Mouse (Mus musculus) stomach, postnatal 0 days (tissue): ENCODE results near the gene Il18bp. TPM values are rescaled to one million over a fixed set of nuclear protein-coding genes. Genes with fewer than 3 reads are reported as not detected.

Experiments used
- ATAC-seq: fragments of 200-750 bp; cut with Nextera tagmentation; 2 replicates; pipeline ENCODE4 v1.8.0; 2017; ENCODE audit not compliant: low FRiP score, low TSS enrichment
- DNase-seq: peaks from one replicate; pipeline ENCODE4 v3.0.0-alpha.2; 2016; ENCODE audit warnings: low spot score
- H3K27ac ChIP-seq: fragments of 300-500 bp; sonication (generic); replicated peaks from 2 replicates; pipeline ENCODE4 v1.5.1; 2014; ENCODE audit warnings: mild to moderate bottlenecking, control low read depth
- H3K27me3 ChIP-seq: fragments of 300-500 bp; sonication (generic); 2 replicates; pipeline ENCODE4 v1.6.1; 2014; ENCODE audit warnings: low read length; ENCODE audit not compliant: control insufficient read depth, insufficient read depth
- H3K36me3 ChIP-seq: fragments of 300-500 bp; sonication (generic); 2 replicates; pipeline ENCODE4 v1.6.1; 2014; ENCODE audit warnings: low read length, mixed read lengths; ENCODE audit not compliant: control insufficient read depth, insufficient read depth
- H3K4me1 ChIP-seq: fragments of 300-500 bp; sonication (generic); replicated peaks from 2 replicates; pipeline ENCODE4 v1.6.1; 2014; ENCODE audit warnings: antibody characterized with exemption; ENCODE audit not compliant: control insufficient read depth, insufficient read depth
- H3K4me2 ChIP-seq: fragments of 300-500 bp; sonication (generic); replicated peaks from 2 replicates; pipeline ENCODE4 v1.6.1; 2014; ENCODE audit warnings: low read depth, mild to moderate bottlenecking, control low read depth, moderate library complexity
- H3K4me3 ChIP-seq: fragments of 300-500 bp; sonication (generic); 2 replicates; pipeline ENCODE4 v1.5.1; 2014; ENCODE audit warnings: low read depth, low read length, control low read depth
- H3K9ac ChIP-seq: fragments of 300-500 bp; sonication (generic); 2 replicates; pipeline ENCODE4 v1.6.1; 2014; ENCODE audit warnings: mild to moderate bottlenecking, low read length, control low read depth, mixed read lengths
- H3K9me3 ChIP-seq: fragments of 300-500 bp; sonication (generic); 2 replicates; pipeline ENCODE4 v1.6.1; 2016; ENCODE audit warnings: low read length; ENCODE audit not compliant: control insufficient read depth
- CTCF ChIP-seq: IDR thresholded peaks from 2 replicates; pipeline ENCODE4 v1.5.1; 2016; ENCODE audit warnings: antibody characterized with exemption, low read depth, mild to moderate bottlenecking, moderate library complexity
- EP300 ChIP-seq: optimal IDR thresholded peaks from 2 replicates; pipeline ENCODE3; 2016; ENCODE audit warnings: antibody characterized with exemption
- WGBS: fragments of 180-500 bp; shearing (Covaris S2); extraction: QIAGEN DNeasy Blood & Tissue Kit; methylation state at CpG from one replicate; pipeline ENCODE4 v1.1.7; 2014; 5-methylcytosine and 5-hydroxymethylcytosine counted together
- polyA plus RNA-seq: library from polyadenylated mRNA; unstranded; fragments of >200 nt; fragmentation: Nextera tagmentation; extraction: Ambion mirVana; gene quantifications from 2 replicates; pipeline ENCODE4 v1.2.1, GENCODE M21; 2015

The Il18bp gene
- 0.99 and 1.2 TPM in 2 replicates for polyA plus RNA-seq

DNA sequence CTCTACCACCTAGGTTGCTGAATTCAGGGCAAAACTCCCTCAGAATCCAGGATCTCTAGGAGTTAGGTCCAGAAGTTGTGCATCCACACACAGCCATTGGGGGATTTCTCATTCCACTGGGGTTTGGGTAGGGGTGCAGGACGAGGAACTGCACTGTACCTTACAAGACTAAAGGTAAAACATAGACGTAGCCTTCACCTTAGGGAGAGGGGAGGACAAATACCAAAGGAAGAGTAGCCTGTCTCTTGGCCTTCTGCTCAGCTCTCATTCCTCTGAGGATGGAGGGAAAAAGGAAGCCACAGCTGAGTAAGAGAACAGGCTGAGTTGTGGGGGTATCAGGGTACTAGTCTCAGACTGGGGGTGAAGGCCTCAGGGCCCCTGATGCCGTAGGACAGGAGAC lies at the start of gene Il18bp:
TSS of gene Il18bp (minus strand) at position 101 of the 400 bp plus-strand sequence.
- Histone ChIP-seq H3K4me3 (0 out of 2 replicates have a peak within 1 kb of the TSS, but pooled peaks have one; percentile 4), H3K27ac (peak within 1 kb of the TSS; percentile 8; the same call in 1 of the 2 replicates), H3K4me1 (no peaks in the 10 kb centered on the region), H3K9ac (no peak within 1 kb of the TSS), H3K9me3 (no peaks in the 10 kb centered on the region), H3K4me2 (peak within 1 kb of the TSS; percentile 34), H3K27me3 (no peaks in the 10 kb centered on the region), H3K36me3 (peaks cover 37% of the 10 kb centered on the region)
- no peak for ATAC-seq
- no peak for DNase-seq
- no peak for TF ChIP-seq CTCF
- TF ChIP-seq EP300: no peak
- 88% methylated on average over 3 of the region's 3 CpGs for WGBS

DNA sequence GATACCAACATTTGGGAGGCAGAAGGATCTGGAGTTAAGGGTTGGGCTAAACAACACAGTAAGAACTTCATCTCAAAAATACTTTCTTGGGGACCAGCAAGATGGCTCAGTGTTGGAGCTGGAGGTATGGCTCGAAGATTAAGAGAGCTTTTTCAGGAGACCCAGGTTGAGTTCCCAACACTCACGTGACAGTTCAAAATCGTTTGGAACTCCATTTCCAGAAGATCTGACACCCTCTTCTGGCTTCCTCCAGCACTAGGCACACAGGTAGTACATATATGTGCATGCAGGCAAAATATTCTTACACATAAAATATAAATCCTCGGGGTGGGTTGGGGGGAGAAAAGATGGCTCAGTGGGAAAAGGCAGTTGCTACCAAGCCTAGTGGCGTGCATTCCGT lies 47.9 kb upstream of the Il18bp start:
- Histone ChIP-seq H3K4me3 (peak overlapping the region; percentile 71; the same call in 1 of the 2 replicates), H3K9me3 (no peaks in the 10 kb centered on the region), H3K36me3 (no peaks in the 10 kb centered on the region), H3K4me2 (peak overlapping the region; percentile 51), H3K9ac (no peak overlapping the region), H3K27me3 (no peaks in the 10 kb centered on the region), H3K4me1 (peaks cover 7% of the 10 kb centered on the region; the same call in 1 of the 2 replicates), H3K27ac (no peak overlapping the region)
- TF ChIP-seq CTCF (no peak), EP300 (no peak)
- no peak for DNase-seq
- no peak for ATAC-seq
- 54% methylated on average over 6 of the region's 6 CpGs for WGBS

DNA sequence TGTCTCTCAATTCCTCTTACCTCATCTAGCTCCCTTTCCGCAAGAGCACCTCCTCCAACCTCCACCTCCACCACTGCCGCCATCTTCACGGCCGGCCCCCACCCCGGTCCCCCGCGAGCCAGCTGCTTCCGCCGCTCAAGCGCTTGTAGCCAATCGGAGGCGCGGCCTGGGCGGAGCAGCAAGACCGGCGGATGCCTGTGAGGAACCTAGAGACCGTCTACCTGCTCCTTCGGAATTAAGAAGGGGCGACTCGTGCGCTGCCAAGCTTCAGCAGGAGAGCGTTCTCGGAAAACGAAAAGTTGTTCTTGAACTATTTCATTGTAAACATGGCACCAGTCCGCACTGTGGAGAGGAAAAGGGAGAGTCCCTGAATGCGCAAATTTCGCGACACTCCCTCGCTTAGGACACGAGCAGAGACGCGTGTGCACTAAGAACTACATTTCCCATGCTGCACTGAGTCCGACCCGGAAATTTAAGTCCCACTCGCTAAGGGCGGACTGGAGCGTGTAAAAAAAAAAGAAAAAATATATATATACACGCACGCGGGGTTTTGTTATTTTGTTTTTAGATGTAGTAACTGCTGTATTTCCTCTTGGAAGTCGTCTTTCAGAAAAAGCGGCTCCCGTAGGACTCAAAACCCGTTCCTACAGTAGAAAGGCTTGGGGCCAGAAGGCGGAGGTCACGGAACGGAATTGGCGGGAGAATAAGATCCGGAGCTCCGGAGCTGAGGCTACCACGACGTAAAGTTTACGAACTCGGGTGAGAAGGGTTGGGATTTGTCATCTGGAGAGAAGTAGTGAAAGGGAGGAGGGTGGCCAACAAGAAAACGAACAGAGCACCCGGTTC lies 46.8 kb upstream of the Il18bp start, which contains the start of the genes Rnf121, Xndc1 and Xntrpc:
TSS of gene Rnf121 (minus strand) at position 424 of the 846 bp plus-strand sequence.
TSS of gene Xndc1 (plus strand) at position 466 of the 846 bp plus-strand sequence.
TSS of gene Xntrpc (plus strand) at position 668 of the 846 bp plus-strand sequence.
- H3K9me3 ChIP-seq: no peaks in the 10 kb centered on the region
- peak within 1 kb of the TSS; percentile 71 for H3K4me3 ChIP-seq
- H3K4me2 ChIP-seq: peak within 1 kb of the TSS; percentile 70
- peaks cover 7% of the 10 kb centered on the region; the same call in 1 of the 2 replicates for H3K4me1 ChIP-seq
- peak; percentile 95 for DNase-seq
- no peaks in the 10 kb centered on the region for H3K27me3 ChIP-seq
- peak; percentile 98 for ATAC-seq
- H3K36me3 ChIP-seq: no peaks in the 10 kb centered on the region
- peak within 1 kb of the TSS; percentile 64 for H3K9ac ChIP-seq
- under 1% methylated on average over 56 of the region's 56 CpGs for WGBS
- TF ChIP-seq EP300 (no peak), CTCF (no peak)
- H3K27ac ChIP-seq: peak within 1 kb of the TSS; percentile 87

DNA sequence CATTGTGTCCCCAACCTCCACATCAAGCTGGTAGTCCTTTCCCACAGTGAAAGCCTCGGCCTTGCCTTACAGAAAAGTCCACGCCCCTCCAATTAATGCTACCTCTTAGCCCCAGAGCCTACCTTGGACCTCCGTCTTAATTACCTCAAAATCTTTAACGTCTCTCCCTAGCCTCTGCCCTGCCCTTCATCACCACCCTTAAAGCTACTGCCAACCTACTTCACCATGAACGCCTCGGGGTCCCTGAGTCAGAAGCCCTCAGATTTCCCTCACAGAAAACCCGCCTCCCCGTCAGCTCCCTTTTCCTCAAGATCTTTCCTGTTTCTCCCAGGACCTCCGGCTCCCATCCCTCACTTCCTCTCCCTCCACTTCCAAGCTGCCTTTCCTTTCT lies 46.2 kb upstream of the Il18bp start:
- Histone ChIP-seq H3K9me3 (no peaks in the 10 kb centered on the region), H3K27me3 (no peaks in the 10 kb centered on the region), H3K4me2 (peak overlapping the region; percentile 70), H3K4me3 (peak overlapping the region; percentile 71), H3K9ac (peak overlapping the region; percentile 64), H3K27ac (peak overlapping the region; percentile 87), H3K36me3 (no peaks in the 10 kb centered on the region), H3K4me1 (peaks cover 7% of the 10 kb centered on the region; the same call in 1 of the 2 replicates)
- no peak for TF ChIP-seq EP300
- no peak for TF ChIP-seq CTCF
- WGBS: under 1% methylated on average over 9 of the region's 9 CpGs
- ATAC-seq: peak; percentile 17; the same call in 1 of the 2 replicates
- DNase-seq: no peak

DNA sequence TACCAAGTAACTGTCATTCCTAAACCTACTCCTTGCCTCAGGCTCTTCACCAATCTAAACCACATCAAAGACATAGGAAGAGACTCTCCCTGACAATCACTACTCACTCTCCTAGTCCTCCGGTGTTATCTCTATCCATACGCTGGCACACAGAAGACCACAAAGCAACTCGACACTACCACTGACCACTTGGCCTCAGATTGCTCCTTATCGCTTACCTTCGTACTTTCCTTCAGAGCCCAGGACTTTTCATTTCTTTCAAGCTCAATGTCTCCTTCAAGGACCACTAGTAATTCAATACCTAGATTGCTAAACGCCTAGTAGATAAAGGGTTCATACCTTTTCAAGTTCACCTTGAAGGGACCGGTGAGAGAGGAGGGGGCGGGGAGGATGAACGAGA lies 45.4 kb upstream of the Il18bp start:
- peak overlapping the region; percentile 71; the same call in 1 of the 2 replicates for H3K4me3 ChIP-seq
- no peaks in the 10 kb centered on the region for H3K27me3 ChIP-seq
- H3K9me3 ChIP-seq: no peaks in the 10 kb centered on the region
- TF ChIP-seq EP300 (no peak), CTCF (no peak)
- H3K4me2 ChIP-seq: peak overlapping the region; percentile 70
- H3K27ac ChIP-seq: no peak overlapping the region
- no peak for ATAC-seq
- H3K9ac ChIP-seq: 0 out of 2 replicates have a peak overlapping the region, but pooled peaks have one; percentile 8
- H3K36me3 ChIP-seq: no peaks in the 10 kb centered on the region
- DNase-seq: no peak
- 68% methylated on average over 9 of the region's 9 CpGs for WGBS
- peaks cover 7% of the 10 kb centered on the region; the same call in 1 of the 2 replicates for H3K4me1 ChIP-seq
